Mouse (Mus musculus) erythroid progenitor cell, adult 5-6 weeks (primary cell): ENCODE data around the gene Tas2r114. TPM values are rescaled to one million over a fixed set of nuclear protein-coding genes. Genes with fewer than 3 reads are reported as not detected.

Source experiments
- ATAC-seq: replicated peaks from 2 replicates; pipeline ENCODE4 v1.8.0; 2016; ENCODE audit warnings: moderate number of reproducible peaks, mild to moderate bottlenecking, moderate TSS enrichment, inconsistent platforms; ENCODE audit not compliant: poor library complexity, low FRiP score, severe bottlenecking
- total RNA-seq, 2 experiments: library from RNA; stranded (forward) in 1 of 2; stranded (reverse) in 1 of 2; fragments of 150-400 nt in 1 of 2; fragments of 186-747, 209-891 nt in 1 of 2; gene quantifications; 2 replicates each; pipeline versions ENCODE4 v1.2.3 to v1.2.4; 2015 to 2017; ENCODE audit warnings: low replicate concordance in 2 of 2

Gene Tas2r114
- total RNA-seq (2015; ENCODE audit: low replicate concordance) (not detected in 2 replicates), total RNA-seq (2017; ENCODE audit: low replicate concordance) (not detected in 2 replicates)

DNA sequence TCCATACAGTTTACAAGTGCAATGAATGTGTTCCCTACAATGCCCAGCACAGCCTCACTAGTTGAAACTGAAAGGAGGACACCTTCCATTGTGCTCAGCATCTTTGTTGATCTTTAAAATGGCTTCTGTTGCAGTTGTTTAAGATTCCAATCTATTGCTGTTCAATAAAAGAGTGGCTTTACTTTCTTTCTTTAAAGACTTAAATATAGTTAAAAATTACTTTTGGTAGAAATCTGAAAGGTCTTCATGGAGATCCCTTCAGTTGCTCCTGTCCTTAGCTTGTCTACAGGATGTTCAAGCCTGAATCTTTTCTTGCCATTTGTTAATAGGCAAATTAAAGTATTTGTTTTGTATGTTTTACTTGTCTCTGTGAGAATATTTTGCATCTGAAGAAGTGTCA is at the start of gene Tas2r114:
Gene Tas2r114, minus strand, starts transcription at position 101 of the 400 bp plus-strand sequence.
- ATAC-seq = no peak

GRCm38 (mm10) chr6:131712803-131713202 is 22.9 kb upstream of the Tas2r114 start:
- no peak for ATAC-seq

DNA sequence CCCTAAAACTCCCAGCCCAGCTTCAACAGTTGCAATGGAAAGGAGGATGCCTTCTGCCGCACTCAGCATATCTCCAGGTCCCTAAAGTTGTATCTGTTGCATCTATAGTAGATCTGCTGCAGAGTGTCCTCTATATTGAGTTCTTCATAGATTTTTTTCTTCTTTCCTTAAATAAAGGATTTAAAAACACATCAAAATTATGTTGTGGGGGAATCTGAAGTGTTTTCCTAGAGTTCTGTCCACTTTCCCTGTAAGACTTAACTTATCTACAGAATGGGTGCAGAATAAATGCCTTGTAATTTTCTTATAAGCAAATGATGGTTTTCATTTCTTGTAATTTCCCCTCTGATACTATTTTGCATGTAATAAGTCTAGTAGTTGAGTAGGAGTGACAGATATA is 2.5 kb downstream of the Tas2r114 start, which contains the start of gene Tas2r105:
Gene Tas2r105, minus strand, starts transcription at position 101 of the 400 bp plus-strand sequence.
- ATAC-seq = no peak

- no peak for ATAC-seq
These were observed 4.2 kb downstream of the Tas2r114 start, which contains the start of gene Tas2r104 for GRCm38 (mm10) chr6:131685644-131686043. Gene Tas2r104 (minus strand): TSS chr6:131685744.

- no peak for ATAC-seq
These were observed 11.1 kb downstream of the Tas2r114 start, which contains the start of gene Tas2r106 for GRCm38 (mm10) chr6:131678786-131679185. Gene Tas2r106 (minus strand): TSS chr6:131678886.

DNA sequence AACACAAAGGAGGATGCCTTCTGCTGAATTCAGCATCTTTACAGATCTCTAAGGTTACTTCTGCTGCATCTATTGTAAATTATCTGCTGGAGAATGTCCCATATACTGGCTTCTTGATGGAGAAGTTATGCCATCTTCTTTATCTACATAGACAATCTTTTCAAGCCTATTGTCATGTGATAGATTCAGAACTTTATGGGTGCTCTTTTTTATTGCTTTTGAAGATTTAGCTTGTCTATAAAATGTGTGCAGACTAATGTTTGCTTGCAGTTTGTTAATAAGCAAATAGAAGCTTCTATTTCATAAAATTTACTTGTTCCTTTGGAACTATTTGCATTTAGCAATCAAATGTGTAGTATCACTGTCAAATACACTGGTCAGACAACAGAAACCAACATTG is 29.8 kb downstream of the Tas2r114 start, which contains the start of gene Tas2r107:
Gene Tas2r107, minus strand, starts transcription at position 101 of the 400 bp plus-strand sequence.
- no peak for ATAC-seq

Other genes with a start within 250 kb of the Tas2r114 start
- gene 5430401F13Rik, start 203.7 kb downstream of the Tas2r114 start, total RNA-seq (2015; ENCODE audit: low replicate concordance) = not detected in 2 replicates
- not detected in 2 replicates for gene 5430401F13Rik, start 203.7 kb downstream of the Tas2r114 start, total RNA-seq (2017; ENCODE audit: low replicate concordance)
- not detected in 2 replicates for gene Gm6619, start 203.7 kb downstream of the Tas2r114 start, total RNA-seq (2015; ENCODE audit: low replicate concordance)
- gene Gm6619, start 203.7 kb downstream of the Tas2r114 start, total RNA-seq (2017; ENCODE audit: low replicate concordance) = not detected in 2 replicates
- gene Tas2r130, start 59.2 kb downstream of the Tas2r114 start, total RNA-seq (2015; ENCODE audit: low replicate concordance) = not detected in 2 replicates
- not detected in 2 replicates for gene Tas2r130, start 59.2 kb downstream of the Tas2r114 start, total RNA-seq (2017; ENCODE audit: low replicate concordance)
- not detected in 2 replicates for gene Tas2r107, start 29.9 kb downstream of the Tas2r114 start, total RNA-seq (2015; ENCODE audit: low replicate concordance)
- not detected in 2 replicates for gene Tas2r107, start 29.9 kb downstream of the Tas2r114 start, total RNA-seq (2017; ENCODE audit: low replicate concordance)
- gene Tas2r106, start 11.2 kb downstream of the Tas2r114 start, total RNA-seq (2015; ENCODE audit: low replicate concordance) = not detected in 2 replicates
- gene Tas2r106, start 11.2 kb downstream of the Tas2r114 start, total RNA-seq (2017; ENCODE audit: low replicate concordance) = not detected in 2 replicates
- not detected in 2 replicates for gene Tas2r104, start 4.3 kb downstream of the Tas2r114 start, total RNA-seq (2015; ENCODE audit: low replicate concordance)
- not detected in 2 replicates for gene Tas2r104, start 4.3 kb downstream of the Tas2r114 start, total RNA-seq (2017; ENCODE audit: low replicate concordance)
- gene Tas2r105, start 2.6 kb downstream of the Tas2r114 start, total RNA-seq (2015; ENCODE audit: low replicate concordance) = not detected in 2 replicates
- gene Tas2r105, start 2.6 kb downstream of the Tas2r114 start, total RNA-seq (2017; ENCODE audit: low replicate concordance) = not detected in 2 replicates